Mouse (Mus musculus): Measurements from ENCODE around the gene Ipmk. TPM values are rescaled to one million over a fixed set of nuclear protein-coding genes. Genes with fewer than 3 reads are reported as not detected.

Gene Ipmk
- polyA plus RNA-seq, 1 experiment from 2014 or later: 32.4 TPM

GRCm38 (mm10) chr10:71368128-71368940 lies 20.8 kb downstream of the Ipmk start:
- Histone ChIP-seq H3K4me1 (replicated peaks; ENCODE audit: control insufficient read depth, insufficient read depth, low read length) (no peaks in the 10 kb centered on the region), H3K27ac (ENCODE audit: low read depth, low read length) (peak overlapping the region; percentile 51; the same call in 1 of the 2 replicates), H3K4me3 (ENCODE audit: low read depth, low read length) (no peak overlapping the region), H3K4me2 (replicated peaks; ENCODE audit: low read depth) (peak overlapping the region; percentile 39), H3K9ac (ENCODE audit: low read depth, low read length) (no peak overlapping the region), H3K9me3 (ENCODE audit: control insufficient read depth) (no peaks in the 10 kb centered on the region), H3K27me3 (replicated peaks; ENCODE audit: control insufficient read depth, insufficient read depth, low read length) (no peaks in the 10 kb centered on the region), H3K36me3 (ENCODE audit: control insufficient read depth, insufficient read depth) (peaks cover 53% of the 10 kb centered on the region)
- no peak for TF ChIP-seq CTCF (IDR thresholded peaks at IDR 0.05; ENCODE audit: low read depth)
- peak; percentile 29 for ATAC-seq
- WGBS: 41% methylated on average over 16 of the region's 16 CpGs

- TF ChIP-seq CTCF (IDR thresholded peaks at IDR 0.05; ENCODE audit: low read depth): no peak
- peak; percentile 90 for ATAC-seq
- no peaks in the 10 kb centered on the region for H3K9me3 ChIP-seq (ENCODE audit: control insufficient read depth)
- no peak overlapping the region for H3K4me3 ChIP-seq (ENCODE audit: low read depth, low read length)
- H3K9ac ChIP-seq (ENCODE audit: low read depth, low read length): no peak overlapping the region
- no peaks in the 10 kb centered on the region for H3K4me1 ChIP-seq (replicated peaks; ENCODE audit: control insufficient read depth, insufficient read depth, low read length)
- no peaks in the 10 kb centered on the region for H3K27me3 ChIP-seq (replicated peaks; ENCODE audit: control insufficient read depth, insufficient read depth, low read length)
- peaks cover 60% of the 10 kb centered on the region for H3K36me3 ChIP-seq (ENCODE audit: control insufficient read depth, insufficient read depth)
- 39% methylated on average over 3 of the region's 3 CpGs for WGBS
- H3K27ac ChIP-seq (ENCODE audit: low read depth, low read length): peak overlapping the region; percentile 51
- no peak overlapping the region for H3K4me2 ChIP-seq (replicated peaks; ENCODE audit: low read depth)
Measured at GRCm38 (mm10) chr10:71369466-71369865, 21.9 kb downstream of the Ipmk start.

DNA sequence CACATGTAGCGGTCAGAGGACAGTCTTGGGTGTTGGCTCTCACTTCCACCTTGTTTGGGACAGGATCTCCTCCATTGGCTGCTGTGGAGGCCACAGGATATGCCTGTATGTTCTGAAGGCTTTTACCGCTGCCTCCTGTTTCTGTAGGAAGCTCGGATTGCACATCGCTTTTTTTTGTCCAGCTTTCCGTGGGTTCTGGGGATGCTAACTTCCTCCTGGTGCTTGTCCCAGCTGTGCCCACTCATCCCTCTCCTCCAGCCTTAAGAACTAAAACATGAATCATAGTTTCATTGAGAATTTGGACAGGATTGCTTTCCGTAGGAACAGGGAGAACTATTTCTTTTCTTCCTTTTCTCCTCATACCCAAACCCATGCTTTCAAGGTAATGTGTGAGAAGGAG lies 24.3 kb downstream of the Ipmk start:
- H3K27ac ChIP-seq (ENCODE audit: low read depth, low read length): no peak overlapping the region
- H3K27me3 ChIP-seq (replicated peaks; ENCODE audit: control insufficient read depth, insufficient read depth, low read length): no peaks in the 10 kb centered on the region
- no peaks in the 10 kb centered on the region for H3K9me3 ChIP-seq (ENCODE audit: control insufficient read depth)
- H3K4me2 ChIP-seq (replicated peaks; ENCODE audit: low read depth): no peak overlapping the region
- WGBS: 71% methylated on average over 6 of the region's 6 CpGs
- no peak for TF ChIP-seq CTCF (IDR thresholded peaks at IDR 0.05; ENCODE audit: low read depth)
- H3K4me1 ChIP-seq (replicated peaks; ENCODE audit: control insufficient read depth, insufficient read depth, low read length): no peaks in the 10 kb centered on the region
- H3K36me3 ChIP-seq (ENCODE audit: control insufficient read depth, insufficient read depth): peaks cover 53% of the 10 kb centered on the region
- no peak overlapping the region for H3K9ac ChIP-seq (ENCODE audit: low read depth, low read length)
- no peak for ATAC-seq
- no peak overlapping the region for H3K4me3 ChIP-seq (ENCODE audit: low read depth, low read length)

DNA sequence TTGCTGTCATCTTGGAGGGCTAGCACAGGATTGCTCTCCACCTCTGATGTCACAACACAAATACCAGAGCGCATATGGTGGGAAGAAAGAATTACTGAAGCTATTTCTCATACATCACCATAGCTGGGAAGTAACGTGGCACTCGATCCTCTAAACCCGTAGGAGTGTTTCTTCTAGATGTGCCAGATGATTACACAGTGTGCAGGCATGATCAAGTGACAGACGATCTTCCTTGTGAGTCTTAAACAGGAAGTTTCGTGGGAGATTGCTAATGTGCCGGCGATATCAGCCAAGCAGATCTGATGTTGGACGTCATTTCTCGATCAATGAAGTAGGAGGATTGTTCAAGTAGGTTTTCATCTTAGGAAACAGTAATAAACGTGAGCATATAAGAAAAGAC lies 26.1 kb downstream of the Ipmk start:
- no peak for TF ChIP-seq CTCF (IDR thresholded peaks at IDR 0.05; ENCODE audit: low read depth)
- no peak overlapping the region for H3K9ac ChIP-seq (ENCODE audit: low read depth, low read length)
- no peak overlapping the region for H3K4me2 ChIP-seq (replicated peaks; ENCODE audit: low read depth)
- H3K4me3 ChIP-seq (ENCODE audit: low read depth, low read length): no peak overlapping the region
- no peaks in the 10 kb centered on the region for H3K27me3 ChIP-seq (replicated peaks; ENCODE audit: control insufficient read depth, insufficient read depth, low read length)
- H3K27ac ChIP-seq (ENCODE audit: low read depth, low read length): no peak overlapping the region
- H3K36me3 ChIP-seq (ENCODE audit: control insufficient read depth, insufficient read depth): peaks cover 59% of the 10 kb centered on the region
- WGBS: 82% methylated on average over 11 of the region's 11 CpGs
- ATAC-seq: no peak
- no peaks in the 10 kb centered on the region for H3K4me1 ChIP-seq (replicated peaks; ENCODE audit: control insufficient read depth, insufficient read depth, low read length)
- no peaks in the 10 kb centered on the region for H3K9me3 ChIP-seq (ENCODE audit: control insufficient read depth)

GRCm38 (mm10) chr10:71376014-71376413 lies 28.5 kb downstream of the Ipmk start:
- 42% methylated on average over 6 of the region's 6 CpGs for WGBS
- no peak for TF ChIP-seq CTCF (IDR thresholded peaks at IDR 0.05; ENCODE audit: low read depth)
- peak overlapping the region; percentile 82 for H3K27ac ChIP-seq (ENCODE audit: low read depth, low read length)
- H3K4me1 ChIP-seq (replicated peaks; ENCODE audit: control insufficient read depth, insufficient read depth, low read length): no peaks in the 10 kb centered on the region
- no peak overlapping the region for H3K9ac ChIP-seq (ENCODE audit: low read depth, low read length)
- no peaks in the 10 kb centered on the region for H3K27me3 ChIP-seq (replicated peaks; ENCODE audit: control insufficient read depth, insufficient read depth, low read length)
- peaks cover 73% of the 10 kb centered on the region for H3K36me3 ChIP-seq (ENCODE audit: control insufficient read depth, insufficient read depth)
- no peaks in the 10 kb centered on the region for H3K9me3 ChIP-seq (ENCODE audit: control insufficient read depth)
- peak; percentile 97 for ATAC-seq
- H3K4me2 ChIP-seq (replicated peaks; ENCODE audit: low read depth): no peak overlapping the region
- H3K4me3 ChIP-seq (ENCODE audit: low read depth, low read length): no peak overlapping the region

DNA sequence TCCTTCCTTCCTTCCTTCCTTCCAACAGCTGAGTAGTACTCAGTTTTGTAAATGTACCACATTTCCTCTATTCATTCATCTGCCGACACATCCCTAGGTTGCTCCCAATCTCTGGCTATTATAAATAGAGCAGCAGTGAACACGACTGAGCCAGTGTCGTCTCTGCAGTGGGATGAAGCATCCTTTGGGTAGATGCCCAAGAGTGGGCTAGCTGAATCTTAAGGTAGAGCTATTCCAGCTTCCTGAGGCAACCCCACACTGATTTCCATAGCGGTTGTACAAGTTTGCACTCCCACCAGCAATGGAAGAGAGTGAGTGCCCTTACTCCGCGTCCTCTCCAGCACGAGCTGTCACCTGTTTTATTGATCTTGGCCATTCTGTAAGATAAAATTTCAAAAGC lies 32.8 kb downstream of the Ipmk start:
- H3K36me3 ChIP-seq (ENCODE audit: control insufficient read depth, insufficient read depth): peaks cover 50% of the 10 kb centered on the region
- no peak overlapping the region for H3K27ac ChIP-seq (ENCODE audit: low read depth, low read length)
- TF ChIP-seq CTCF (IDR thresholded peaks at IDR 0.05; ENCODE audit: low read depth): no peak
- ATAC-seq: no peak
- H3K9ac ChIP-seq (ENCODE audit: low read depth, low read length): no peak overlapping the region
- no peaks in the 10 kb centered on the region for H3K4me1 ChIP-seq (replicated peaks; ENCODE audit: control insufficient read depth, insufficient read depth, low read length)
- 80% methylated on average over 7 of the region's 7 CpGs for WGBS
- no peaks in the 10 kb centered on the region for H3K9me3 ChIP-seq (ENCODE audit: control insufficient read depth)
- H3K4me2 ChIP-seq (replicated peaks; ENCODE audit: low read depth): no peak overlapping the region
- no peaks in the 10 kb centered on the region for H3K27me3 ChIP-seq (replicated peaks; ENCODE audit: control insufficient read depth, insufficient read depth, low read length)
- H3K4me3 ChIP-seq (ENCODE audit: low read depth, low read length): no peak overlapping the region

All from intestine, postnatal 0 days (tissue).